Mouse (Mus musculus) intestine, postnatal 0 days (tissue): ENCODE measurements around the gene Pdhb. TPM values are rescaled to one million over a fixed set of nuclear protein-coding genes. Genes with fewer than 3 reads are reported as not detected.
"Not testable (repeated sequence)": the region's sequence is repeated elsewhere in the genome, so short reads cannot be mapped to it uniquely, and the experiment has no call there.

Experiments used
- ATAC-seq: fragments of 200-750 bp; cut with Nextera tagmentation; 2 replicates; pipeline ENCODE4 v1.8.0; 2017; ENCODE audit warnings: mild to moderate bottlenecking, moderate TSS enrichment, moderate library complexity
- H3K27ac ChIP-seq: fragments of 300-500 bp; sonication (generic); 2 replicates; pipeline ENCODE4 v1.5.1; 2014; ENCODE audit warnings: mild to moderate bottlenecking, low read depth, low read length, moderate library complexity
- H3K27me3 ChIP-seq: fragments of 300-500 bp; sonication (generic); replicated peaks from 2 replicates; pipeline ENCODE4 v1.6.1; 2014; ENCODE audit warnings: low read length, mixed read lengths; ENCODE audit not compliant: control insufficient read depth, insufficient read depth
- H3K36me3 ChIP-seq: fragments of 300-500 bp; sonication (generic); 2 replicates; pipeline ENCODE4 v1.6.1; 2014; ENCODE audit warnings: mild to moderate bottlenecking, moderate library complexity; ENCODE audit not compliant: control insufficient read depth, insufficient read depth
- H3K4me1 ChIP-seq: fragments of 300-500 bp; sonication (generic); replicated peaks from 2 replicates; pipeline ENCODE4 v1.6.1; 2014; ENCODE audit warnings: antibody characterized with exemption, low read length, mixed read lengths; ENCODE audit not compliant: control insufficient read depth, insufficient read depth
- H3K4me2 ChIP-seq: fragments of 300-500 bp; sonication (generic); replicated peaks from 2 replicates; pipeline ENCODE4 v1.6.1; 2014; ENCODE audit warnings: low read depth, mild to moderate bottlenecking, moderate library complexity
- H3K4me3 ChIP-seq: fragments of 300-500 bp; sonication (generic); 2 replicates; pipeline ENCODE4 v1.5.1; 2014; ENCODE audit warnings: low read depth, low read length
- H3K9ac ChIP-seq: fragments of 300-500 bp; sonication (generic); 2 replicates; pipeline ENCODE4 v1.6.1; 2014; ENCODE audit warnings: mild to moderate bottlenecking, low read depth, low read length
- H3K9me3 ChIP-seq: fragments of 300-500 bp; sonication (generic); 2 replicates; pipeline ENCODE4 v1.6.1; 2016; ENCODE audit warnings: mixed run types; ENCODE audit not compliant: control insufficient read depth
- CTCF ChIP-seq: sonication (generic); IDR thresholded peaks from 2 replicates; pipeline ENCODE4 v1.5.1; 2016; ENCODE audit warnings: low read depth, mild to moderate bottlenecking, control low read depth, antibody characterized with exemption, moderate library complexity
- WGBS: fragments of 180-500 bp; shearing (Covaris S2); extraction: QIAGEN DNeasy Blood & Tissue Kit; methylation state at CpG from one replicate; pipeline ENCODE4 v1.1.7; 2014; 5-methylcytosine and 5-hydroxymethylcytosine counted together
- polyA plus RNA-seq: library from polyadenylated mRNA; unstranded; fragments of >200 nt; fragmentation: Nextera tagmentation; extraction: Ambion mirVana; gene quantifications from 2 replicates; pipeline ENCODE4 v1.2.1, GENCODE M21; 2015

Pdhb gene
- polyA plus RNA-seq, 1 experiment from 2014 or later: 149 TPM

- Histone ChIP-seq H3K4me2 (no peak overlapping the region), H3K36me3 (no peaks in the 10 kb centered on the region), H3K4me1 (no peaks in the 10 kb centered on the region), H3K27ac (no peak overlapping the region), H3K9me3 (no peaks in the 10 kb centered on the region), H3K4me3 (no peak overlapping the region), H3K27me3 (no peaks in the 10 kb centered on the region), H3K9ac (no peak overlapping the region)
- no peak for ATAC-seq
- no peak for TF ChIP-seq CTCF
- WGBS: 66% methylated on average over 4 of the region's 4 CpGs
Observed at GRCm38 (mm10) chr14:8180371-8181035, 7.7 kb upstream of the Pdhb start.

- no peak overlapping the region for H3K9ac ChIP-seq
- no peak overlapping the region for H3K4me3 ChIP-seq
- 41% methylated on average over 5 of the region's 5 CpGs for WGBS
- H3K9me3 ChIP-seq: no peaks in the 10 kb centered on the region
- H3K27me3 ChIP-seq: no peaks in the 10 kb centered on the region
- H3K4me2 ChIP-seq: no peak overlapping the region
- H3K4me1 ChIP-seq: peaks cover 5% of the 10 kb centered on the region; the same call in 1 of the 2 replicates
- H3K27ac ChIP-seq: no peak overlapping the region
- H3K36me3 ChIP-seq: no peaks in the 10 kb centered on the region
- no peak for ATAC-seq
- TF ChIP-seq CTCF: no peak
Observed at GRCm38 (mm10) chr14:8176251-8176650, 3.4 kb upstream of the Pdhb start.

DNA sequence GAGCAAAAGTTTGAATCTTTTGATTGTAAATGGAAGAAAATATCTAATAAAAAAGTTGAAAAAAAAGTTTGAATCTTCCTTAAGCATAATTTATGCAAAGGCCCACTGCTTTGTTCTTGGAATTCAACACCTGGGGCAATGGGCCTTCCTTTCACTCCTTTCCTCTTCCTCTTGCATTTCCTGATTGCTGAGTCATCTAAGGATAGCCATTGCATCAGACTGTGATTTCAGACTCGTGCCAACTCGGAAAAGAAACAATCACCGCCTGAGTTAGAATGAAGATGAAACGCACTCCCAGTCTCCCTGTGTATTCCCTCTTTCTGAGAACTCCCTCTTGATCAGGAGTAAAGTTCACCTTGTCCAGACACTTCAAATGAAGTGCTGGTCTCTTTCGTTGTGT, 1.8 kb upstream of the Pdhb start:
- Histone ChIP-seq H3K4me1 (peaks cover 5% of the 10 kb centered on the region; the same call in 1 of the 2 replicates), H3K36me3 (peaks cover 11% of the 10 kb centered on the region), H3K4me2 (no peak overlapping the region), H3K27me3 (no peaks in the 10 kb centered on the region), H3K9ac (no peak overlapping the region), H3K4me3 (no peak overlapping the region), H3K9me3 (no peaks in the 10 kb centered on the region), H3K27ac (peak overlapping the region; percentile 41; the same call in 1 of the 2 replicates)
- TF ChIP-seq CTCF: no peak
- WGBS: 51% methylated on average over 5 of the region's 5 CpGs
- ATAC-seq: no peak

DNA sequence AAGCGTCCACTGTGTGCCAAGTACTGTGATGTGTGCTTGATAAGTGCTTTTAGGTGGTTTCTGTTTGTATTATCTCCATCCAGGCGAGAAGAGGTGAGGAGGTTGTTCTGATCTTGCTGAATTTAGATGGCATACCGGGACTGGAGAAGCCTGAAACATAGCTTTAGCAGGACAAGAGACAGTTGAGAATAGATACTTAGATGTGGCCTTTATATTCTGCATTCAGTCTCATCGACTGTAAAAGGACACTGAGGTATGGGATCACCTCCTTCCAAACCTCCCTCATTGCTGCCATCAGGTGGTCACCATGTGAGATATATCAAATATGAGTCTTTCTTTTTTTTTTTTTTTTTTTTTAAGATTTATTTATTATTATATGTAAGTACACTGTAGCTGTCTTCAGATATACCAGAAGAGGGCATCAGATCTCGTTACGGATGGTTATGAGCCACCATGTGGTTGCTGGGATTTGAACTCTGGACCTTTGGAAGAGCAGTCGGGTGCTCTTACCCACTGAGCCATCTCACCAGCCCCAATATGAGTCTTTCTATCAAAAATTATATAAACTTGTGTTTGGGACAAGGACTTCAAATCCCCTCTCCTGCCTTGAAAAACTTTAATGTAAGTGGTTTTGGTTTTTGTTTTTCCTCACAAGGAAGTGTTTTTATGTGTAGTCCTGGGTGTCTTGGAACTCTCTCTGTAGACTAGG, 871 bp upstream of the Pdhb start:
- H3K9me3 ChIP-seq, H3K4me1 ChIP-seq, H3K27me3 ChIP-seq, ATAC-seq: not testable (repeated sequence)
- Histone ChIP-seq H3K27ac (peak overlapping the region; percentile 71), H3K36me3 (peaks cover 21% of the 10 kb centered on the region), H3K9ac (0 out of 2 replicates have a peak overlapping the region, but pooled peaks have one; percentile 22), H3K4me2 (peak overlapping the region; percentile 77), H3K4me3 (peak overlapping the region; percentile 68)
- peak; percentile 49 for TF ChIP-seq CTCF
- WGBS: 15% methylated on average over 5 of the region's 7 CpGs

GRCm38 (mm10) chr14:8164463-8164862, 8.4 kb downstream of the Pdhb start:
- 82% methylated on average over 7 of the region's 7 CpGs for WGBS
- Histone ChIP-seq H3K27me3 (no peaks in the 10 kb centered on the region), H3K4me1 (no peaks in the 10 kb centered on the region), H3K36me3 (peaks cover 84% of the 10 kb centered on the region), H3K27ac (no peak overlapping the region), H3K9ac (no peak overlapping the region), H3K9me3 (no peaks in the 10 kb centered on the region), H3K4me3 (no peak overlapping the region), H3K4me2 (no peak overlapping the region)
- ATAC-seq: no peak
- no peak for TF ChIP-seq CTCF

DNA sequence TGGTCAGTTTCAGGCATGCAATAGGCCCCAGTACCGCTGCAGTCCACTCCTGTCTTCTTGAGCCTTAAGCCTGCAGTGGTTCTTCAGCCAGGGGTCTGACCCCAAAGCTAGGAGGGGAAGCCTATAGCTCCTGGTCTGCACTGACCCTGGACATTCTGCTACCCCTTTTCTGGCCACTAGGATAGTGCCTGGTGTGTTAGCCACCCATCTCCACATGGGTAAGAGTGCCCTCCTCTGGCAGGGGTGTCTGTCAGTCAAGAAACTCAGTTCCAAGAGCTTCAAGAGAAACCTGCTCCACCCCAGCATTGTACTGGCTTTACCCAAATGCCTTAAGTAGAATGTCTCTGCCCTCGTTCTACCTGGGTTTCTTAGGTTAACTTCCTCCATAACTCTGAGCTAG, 11.0 kb downstream of the Pdhb start:
- ATAC-seq: 0 out of 2 replicates have a peak, but pooled peaks have one; percentile 17
- H3K4me2 ChIP-seq: no peak overlapping the region
- TF ChIP-seq CTCF: peak; percentile 75
- no peak overlapping the region for H3K27ac ChIP-seq
- no peak overlapping the region for H3K4me3 ChIP-seq
- H3K9me3 ChIP-seq: no peaks in the 10 kb centered on the region
- 88% methylated on average over 2 of the region's 2 CpGs for WGBS
- H3K9ac ChIP-seq: no peak overlapping the region
- H3K27me3 ChIP-seq: no peaks in the 10 kb centered on the region
- no peaks in the 10 kb centered on the region for H3K4me1 ChIP-seq
- H3K36me3 ChIP-seq: peaks cover 68% of the 10 kb centered on the region
